Mouse (Mus musculus) megakaryocyte-erythroid progenitor cell, adult 5-6 weeks (primary cell): ENCODE measurements at regions not wholly inside any gene's neighbourhood (a gene's known extent, or its start where the extent isn't known, plus 50 kb on each side); places are given as distances from the start of the nearest gene placed in this dataset.

Experiments used
- ATAC-seq: replicated peaks from 2 replicates; pipeline ENCODE4 v1.8.0; 2016; ENCODE audit warnings: mild to moderate bottlenecking, inconsistent platforms; ENCODE audit not compliant: severe bottlenecking, poor library complexity, low FRiP score, low TSS enrichment

DNA sequence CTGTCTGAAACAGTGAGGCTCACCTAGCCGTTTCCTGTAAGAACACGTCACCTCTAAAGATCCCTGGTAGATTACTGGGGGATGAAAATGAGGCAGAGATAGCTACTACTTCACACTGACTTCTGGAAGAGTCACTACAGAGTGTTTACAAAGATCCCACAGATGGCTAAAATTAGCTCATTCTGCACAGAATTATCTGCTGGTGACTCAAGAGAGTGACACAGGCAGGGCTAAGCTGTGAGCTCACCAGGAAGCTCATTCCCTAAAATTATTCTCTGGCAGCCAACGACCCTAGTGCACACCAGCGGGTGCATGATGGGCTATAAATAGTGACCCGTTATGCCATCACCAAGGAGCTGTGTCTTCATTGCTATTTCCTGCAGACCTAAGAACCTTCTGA lies 53.2 kb upstream of the Ddah1 start:
- no peak for ATAC-seq

DNA sequence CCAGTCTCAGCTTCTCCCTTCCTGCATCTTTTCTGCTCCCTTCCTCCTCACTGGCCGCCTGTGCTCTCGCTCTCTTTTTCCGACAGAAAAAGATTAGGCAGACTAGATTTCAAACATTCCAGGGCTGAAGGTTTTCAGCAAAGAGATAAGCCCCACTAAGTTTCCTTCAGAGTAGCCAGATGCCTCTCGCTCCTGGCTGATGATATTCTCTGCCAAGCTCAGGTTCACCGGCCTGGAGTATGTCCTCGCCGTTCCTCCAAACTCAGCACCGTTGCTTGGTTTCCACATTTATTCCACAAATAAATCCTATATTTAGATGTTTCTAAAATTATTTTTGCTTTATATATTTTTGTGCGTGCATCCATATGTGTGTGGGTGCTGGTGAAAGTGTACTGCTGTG lies 54.3 kb upstream of the Ccn1 start:
- no peak for ATAC-seq

DNA sequence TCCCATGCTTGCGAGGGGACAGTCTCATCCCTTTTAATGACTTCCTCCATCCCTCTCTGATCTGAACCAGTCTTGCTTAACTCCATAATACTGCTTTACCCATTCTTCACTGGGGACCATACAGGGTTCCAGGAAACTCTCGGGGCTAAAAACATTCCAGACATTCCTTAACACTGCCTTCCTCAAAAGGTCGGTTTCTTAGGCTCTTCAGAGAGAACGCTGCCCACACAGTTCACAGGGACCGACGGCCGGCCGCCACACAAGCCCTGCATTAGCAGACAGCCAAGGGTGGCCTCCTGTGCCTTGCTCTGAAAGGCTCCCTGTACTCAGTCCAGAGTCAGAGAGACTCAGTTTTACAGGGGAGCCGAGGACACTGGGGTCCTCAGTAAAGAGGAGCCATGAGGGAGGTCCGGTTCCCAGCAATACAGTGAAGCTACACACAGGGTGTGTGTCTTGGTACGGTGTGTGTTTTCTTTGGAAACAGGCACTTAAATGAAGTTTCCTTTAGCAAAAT lies 53.7 kb upstream of the Ccn1 start:
- no peak for ATAC-seq

DNA sequence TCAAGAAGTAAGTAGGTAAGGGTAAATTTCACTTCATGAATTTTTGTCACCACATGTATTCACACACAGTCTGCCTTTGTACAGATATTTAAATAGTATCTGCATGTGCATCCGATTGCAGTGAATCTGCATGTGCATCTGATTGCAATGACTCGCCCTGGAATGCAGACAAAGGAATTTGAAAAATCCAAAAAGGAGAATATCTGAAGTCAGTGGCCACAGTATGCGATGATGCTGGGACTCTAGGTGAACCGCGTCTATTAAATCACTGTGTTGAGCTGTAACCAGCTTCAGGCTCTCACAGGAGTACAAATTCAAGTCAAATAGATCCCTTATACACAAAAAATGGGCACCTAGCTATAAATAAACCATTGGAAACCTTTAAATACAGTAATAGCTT lies 53.0 kb upstream of the Ccn1 start:
- no peak for ATAC-seq

DNA sequence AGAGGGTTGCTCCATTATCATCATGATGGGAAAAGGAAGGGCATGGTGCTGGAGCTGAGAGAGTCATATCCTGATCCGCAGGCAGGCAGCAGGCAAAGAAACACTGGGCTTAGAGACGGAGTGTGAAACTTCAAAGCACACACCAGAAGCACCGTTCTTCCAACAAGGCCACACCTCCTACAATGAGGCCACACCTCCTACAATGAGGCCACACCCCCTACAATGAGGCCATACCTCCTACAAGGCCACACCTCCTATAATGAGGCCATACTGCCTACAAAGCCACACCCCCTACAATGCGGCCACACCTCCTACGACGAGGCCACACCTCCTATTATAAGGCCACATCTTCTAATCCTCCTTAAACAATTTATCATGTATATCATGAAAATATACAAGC lies 52.2 kb upstream of the Ccn1 start:
- ATAC-seq, result 0 out of 2 replicates have a peak, but pooled peaks have one; percentile 47
